Mouse (Mus musculus): Measurements from ENCODE around the gene Crip3.

DNA sequence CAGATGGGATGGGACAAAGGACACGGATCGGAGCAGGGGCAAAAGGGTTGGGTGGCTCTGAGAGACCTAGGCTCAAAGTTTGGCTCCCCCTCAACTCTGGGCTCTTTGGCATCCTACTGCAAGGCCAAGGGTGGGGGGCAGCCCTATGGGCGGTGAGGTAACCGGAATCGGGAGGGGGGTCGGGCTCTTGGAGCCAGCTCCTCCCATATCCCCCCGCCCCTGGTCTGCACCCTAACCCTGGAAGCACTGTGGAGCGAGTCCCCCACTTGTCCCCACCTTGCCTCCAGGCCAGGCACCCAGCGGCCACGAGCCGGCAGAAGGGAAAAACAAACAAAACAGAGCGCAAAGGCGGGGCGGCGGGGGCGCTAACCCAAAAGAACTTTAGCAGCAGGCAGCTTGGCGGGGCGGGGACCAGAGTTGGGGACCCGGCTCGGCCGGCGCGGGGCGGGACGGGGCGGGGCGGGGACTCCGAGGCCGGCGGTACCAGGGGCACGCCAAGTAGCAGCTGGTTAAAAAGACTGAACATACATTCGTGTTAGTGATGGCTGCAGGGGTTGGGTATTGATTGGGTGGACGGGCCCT is 26.5 kb downstream of the Crip3 start:
- TF ChIP-seq CTCF (IDR thresholded peaks at IDR 0.05; ENCODE audit: borderline replicate concordance, control insufficient read depth, extremely low read depth, insufficient read depth, low read length, poor library complexity) (no peak), POLR2A (IDR thresholded peaks at IDR 0.05; ENCODE audit: control insufficient read depth, extremely low read depth, insufficient read depth, low read length, poor library complexity) (no peak)
